8 mouse cellular contexts compared by ENCODE assay signal in the genomic region with DNA sequence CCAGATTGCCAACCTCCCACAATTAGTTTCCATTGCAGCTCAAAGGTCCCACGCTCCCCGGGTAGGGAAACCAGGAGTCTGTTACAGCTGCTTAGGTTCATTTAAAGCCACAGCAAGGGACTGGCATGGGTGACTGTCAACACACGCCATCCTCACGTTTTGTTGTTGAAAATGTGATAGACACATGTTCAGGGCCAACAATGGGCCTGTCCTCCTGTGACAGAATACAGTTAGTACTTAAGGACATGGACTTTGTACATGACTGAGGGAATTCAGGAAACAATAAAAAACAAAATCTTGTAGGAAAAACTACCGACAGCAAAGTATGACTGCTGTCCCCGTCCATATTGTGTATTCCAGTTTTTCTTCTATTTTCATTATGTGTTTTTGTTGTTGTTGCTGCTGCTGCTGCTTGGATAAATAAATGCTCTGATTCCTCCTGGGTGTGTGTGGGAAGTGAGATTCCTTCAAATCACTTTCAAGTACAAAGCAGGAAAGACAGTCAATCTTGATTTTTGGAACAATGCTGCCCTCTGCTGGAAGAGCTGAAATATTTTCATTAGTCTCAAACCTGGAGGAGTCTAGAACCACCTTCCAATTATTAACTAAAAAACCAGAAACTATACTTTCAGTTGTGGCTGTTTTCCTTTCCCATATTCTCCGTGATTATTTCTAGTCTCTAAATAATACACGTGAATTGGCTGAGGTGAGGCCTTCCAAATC. TPM values are rescaled to one million over a fixed set of nuclear protein-coding genes. Genes with fewer than 3 reads are reported as not detected.
DNase-seq lines count a peak whose midpoint lies in the region; ATAC-seq and TF ChIP-seq lines count a peak whose summit lies in the region.

No protein-coding gene starts in this region.

- no peaks in the 10 kb centered on the region for H3K27me3 ChIP-seq in kidney, embryonic 15.5 days

- 64% methylated on average over 8 of the region's 8 CpGs for WGBS in kidney, embryonic 15.5 days

- H3K9ac ChIP-seq in kidney, embryonic 15.5 days, result no peak overlapping the region

- TF ChIP-seq CTCF in gastrocnemius, adult 2 months (IDR thresholded peaks at IDR 0.05), result peak; percentile 74

- intact Hi-C loops in gastrocnemius, adult 2 months (cut with DNase I), result loop anchor here (5.0 to 10.0 kb wide), 5 partner anchors 111 to 1128 kb away; a partner anchor contains a TSS
- intact Hi-C loops in gastrocnemius, postnatal 14 days (cut with DNase I; ENCODE audit: low total_unique reads), result loop anchor here (5.0 to 10.0 kb wide), 2 partner anchors 108 to 971 kb away; a partner anchor contains a TSS

- no peaks in the 10 kb centered on the region for H3K36me3 ChIP-seq in kidney, embryonic 15.5 days

- no peak overlapping the region for H3K4me3 ChIP-seq in gastrocnemius, adult 2 months
- H3K4me3 ChIP-seq in kidney, embryonic 15.5 days (replicated peaks), result no peak overlapping the region

- H3K27ac ChIP-seq in gastrocnemius, adult 2 months, result no peak overlapping the region
- H3K27ac ChIP-seq in kidney, embryonic 15.5 days, result no peak overlapping the region

- H3K9me3 ChIP-seq in kidney, embryonic 15.5 days (replicated peaks), result no peaks in the 10 kb centered on the region

- peak; percentile 49 for DNase-seq in gastrocnemius, adult 2 months
- DNase-seq in gastrocnemius, adult 8-10 months (ENCODE audit: low spot score in 2 of 2), result no peak
- DNase-seq in ES-CJ7 (ENCODE audit: low read depth, low spot score), result peak; percentile 58
- peak; percentile 41 for DNase-seq in cerebellum, adult 9-11 months
- DNase-seq in gastrocnemius, postnatal 14 days, result peak; percentile 46
- DNase-seq in lung, postnatal 10 days, result peak; percentile 84
- peak; percentile 31 for DNase-seq in skeletal muscle tissue, adult 2 months (ENCODE audit: low read depth, low spot score)

- H3K4me2 ChIP-seq in kidney, embryonic 15.5 days, result no peak overlapping the region

- H3K4me1 ChIP-seq in kidney, embryonic 15.5 days, result peaks cover 12% of the 10 kb centered on the region

- ATAC-seq in kidney, embryonic 15.5 days (replicated peaks; ENCODE audit: low FRiP score), result peak; percentile 34; the same call in 1 of the 2 replicates

RNA-seq across cellular contexts. Expression of a gene that starts 5.6 kb away (rescaled TPM):
- 10 to 100 TPM; 13.4 to 20.2 TPM for total RNA-seq in gastrocnemius, adult 2 months (2021)
- total RNA-seq in gastrocnemius, adult 8-10 months (2022), result 10 to 100 TPM; 13.2 to 16.5 (median 15.2) TPM
- 10 to 100 TPM; 12.1 to 15.9 TPM for total RNA-seq in gastrocnemius, postnatal 14 days (2021)
- 75.6 and 76.7 TPM in 2 replicates for polyA plus RNA-seq in kidney, embryonic 15.5 days (2015; fragmentation: Nextera tagmentation; extraction: Ambion mirVana)

RNA-seq across cellular contexts. Expression of a gene that starts 5.7 kb away (rescaled TPM):
- total RNA-seq in gastrocnemius, adult 2 months (2021), result 1 to 10 TPM; 5.4 to 6.0 TPM
- total RNA-seq in gastrocnemius, adult 8-10 months (2022), result 1 to 10 TPM; 4.9 to 7.0 (median 5.6) TPM
- 1 to 10 TPM; 5.6 to 7.7 TPM for total RNA-seq in gastrocnemius, postnatal 14 days (2021)
- polyA plus RNA-seq in kidney, embryonic 15.5 days (2015; fragmentation: Nextera tagmentation; extraction: Ambion mirVana), result 15.5 and 16.7 TPM in 2 replicates

Comparison
In these comparisons a context has a peak if more than half of its experiments do, and no peak if none do; other contexts are left out.
1. DNase-seq: peak in gastrocnemius, adult 2 months (single experiment), ES-CJ7 (single experiment), cerebellum, adult 9-11 months (single experiment), gastrocnemius, postnatal 14 days (single experiment), lung, postnatal 10 days (single experiment) and skeletal muscle tissue, adult 2 months (single experiment); none in gastrocnemius, adult 8-10 months (0 of 2).